Mouse (Mus musculus) kidney, adult 2 months (tissue): ENCODE measurements at regions not wholly inside any gene's neighbourhood (a gene's known extent, or its start where the extent isn't known, plus 50 kb on each side); places are given as distances from the start of the nearest gene placed in this dataset.

ENCODE experiments used
- CTCF ChIP-seq: fragments of 200-500 bp; conservative IDR thresholded peaks from 2 replicates; pipeline ENCODE4 v1.5.1; 2011; ENCODE audit warnings: low read depth, mild to moderate bottlenecking, control low read depth, low read length, moderate library complexity, mixed read lengths; ENCODE audit not compliant: insufficient read depth, insufficient read length
- POLR2A ChIP-seq: fragments of 200-500 bp; IDR thresholded peaks from one replicate; pipeline ENCODE4 v1.6.1; 2011; ENCODE audit warnings: low read depth, low read length, control low read depth

- no peak for TF ChIP-seq CTCF
- no peak for TF ChIP-seq POLR2A
These were observed 126.9 kb upstream of the Zdhhc25 start for GRCm38 (mm10) chr15:88473221-88473620.
